Mouse (Mus musculus) cerebellum, postnatal 4 days (tissue): ENCODE measurements at regions not wholly inside any gene's neighbourhood (a gene's known extent, or its start where the extent isn't known, plus 50 kb on each side); places are given as distances from the start of the nearest gene placed in this dataset.
A peak's percentile ranks its signal among the peaks of the same experiment; 100 is the strongest.

Source experiments
- DNase-seq, 2 experiments: peaks; one replicate each; pipeline ENCODE4 v3.0.0; 2022; ENCODE audit warnings: low spot score in 2 of 2, mixed read lengths in 1 of 2

- DNase-seq = no peak
Observed at GRCm38 (mm10) chr6:16999451-17000139, 65.4 kb upstream of the Tes start.

GRCm38 (mm10) chr6:16995495-16995936 is 69.4 kb upstream of the Tes start:
- no peak for DNase-seq

GRCm38 (mm10) chr6:16994711-16995110 is 70.2 kb upstream of the Tes start:
- DNase-seq = peak in 1 of 2 experiments; percentile 26

- DNase-seq = no peak
Observed at GRCm38 (mm10) chr6:16991996-16992591, 72.9 kb upstream of the Tes start.

- DNase-seq = peak in 1 of 2 experiments; percentile 30
Observed at GRCm38 (mm10) chr6:16978206-16978505, 79.9 kb upstream of the Tfec start.

GRCm38 (mm10) chr6:16977392-16978205 is 79.4 kb upstream of the Tfec start:
- no peak for DNase-seq

- DNase-seq = no peak
Observed at GRCm38 (mm10) chr6:16965658-16966057, 67.4 kb upstream of the Tfec start.

GRCm38 (mm10) chr6:16964362-16964761 is 66.1 kb upstream of the Tfec start:
- DNase-seq = no peak

- no peak for DNase-seq
Observed at GRCm38 (mm10) chr6:16963958-16964357, 65.7 kb upstream of the Tfec start.

GRCm38 (mm10) chr6:16958102-16958501 is 59.9 kb upstream of the Tfec start:
- DNase-seq = no peak

GRCm38 (mm10) chr6:16956771-16957435 is 58.7 kb upstream of the Tfec start:
- peak in 1 of 2 experiments; percentile 5 for DNase-seq
